Mouse (Mus musculus): Measurements from ENCODE around the gene Spryd7.
A peak's percentile ranks its signal among the peaks of the same experiment; 100 is the strongest.
"Not testable (repeated sequence)": the region's sequence is repeated elsewhere in the genome, so short reads cannot be mapped to it uniquely, and the experiment has no call there.

The Spryd7 gene

GRCm38 (mm10) chr14:61556289-61557147, at the start of gene Spryd7:
Gene Spryd7, minus strand, starts transcription at chr14:61556886.
- Histone ChIP-seq H3K4me1 (replicated peaks; ENCODE audit: low read depth, low read length) (peaks cover 18% of the 10 kb centered on the region), H3K9me3 (ENCODE audit: low read length) (no peaks in the 10 kb centered on the region), H3K36me3 (ENCODE audit: insufficient read depth, low read length) (no peaks in the 10 kb centered on the region), H3K4me3 (replicated peaks; ENCODE audit: low read length) (peak within 1 kb of the TSS; percentile 92), H3K27me3 (ENCODE audit: insufficient read depth, low read length) (peaks cover 15% of the 10 kb centered on the region)
- TF ChIP-seq NANOG (IDR thresholded peaks at IDR 0.05; ENCODE audit: borderline replicate concordance, low read length) (no peak), POU5F1 (IDR thresholded peaks at IDR 0.05; ENCODE audit: borderline replicate concordance, low read length) (no peak)

GRCm38 (mm10) chr14:61606088-61606487, 49.4 kb upstream of the Spryd7 start:
- Histone ChIP-seq H3K36me3 (ENCODE audit: insufficient read depth, low read length) (peaks cover 52% of the 10 kb centered on the region), H3K4me1 (replicated peaks; ENCODE audit: low read depth, low read length) (peaks cover 66% of the 10 kb centered on the region)
- H3K9me3 ChIP-seq (ENCODE audit: low read length); H3K4me3 ChIP-seq (replicated peaks; ENCODE audit: low read length); H3K27me3 ChIP-seq (ENCODE audit: insufficient read depth, low read length): not testable (repeated sequence)

GRCm38 (mm10) chr14:61604081-61604480, 47.4 kb upstream of the Spryd7 start:
- no peaks in the 10 kb centered on the region for H3K9me3 ChIP-seq (ENCODE audit: low read length)
- H3K4me3 ChIP-seq (replicated peaks; ENCODE audit: low read length), result peak overlapping the region; percentile 86; the same call in 1 of the 2 replicates
- TF ChIP-seq POU5F1 (IDR thresholded peaks at IDR 0.05; ENCODE audit: borderline replicate concordance, low read length) (no peak), NANOG (IDR thresholded peaks at IDR 0.05; ENCODE audit: borderline replicate concordance, low read length) (no peak), CTCF (conservative IDR thresholded peaks at IDR 0.05; ENCODE audit: low read length) (no peak)
- H3K27me3 ChIP-seq (ENCODE audit: insufficient read depth, low read length), result no peaks in the 10 kb centered on the region
- H3K36me3 ChIP-seq (ENCODE audit: insufficient read depth, low read length), result peaks cover 63% of the 10 kb centered on the region
- H3K4me1 ChIP-seq (replicated peaks; ENCODE audit: low read depth, low read length), result peaks cover 78% of the 10 kb centered on the region

GRCm38 (mm10) chr14:61603069-61603755, 46.5 kb upstream of the Spryd7 start:
- Histone ChIP-seq H3K36me3 (ENCODE audit: insufficient read depth, low read length) (peaks cover 63% of the 10 kb centered on the region), H3K27me3 (ENCODE audit: insufficient read depth, low read length) (no peaks in the 10 kb centered on the region), H3K4me3 (replicated peaks; ENCODE audit: low read length) (peak overlapping the region; percentile 86), H3K9me3 (ENCODE audit: low read length) (no peaks in the 10 kb centered on the region), H3K4me1 (replicated peaks; ENCODE audit: low read depth, low read length) (peaks cover 75% of the 10 kb centered on the region)
- TF ChIP-seq POU5F1 (IDR thresholded peaks at IDR 0.05; ENCODE audit: borderline replicate concordance, low read length) (no peak), NANOG (IDR thresholded peaks at IDR 0.05; ENCODE audit: borderline replicate concordance, low read length) (peak; percentile 32; the same call in 1 of the 2 replicates), CTCF (conservative IDR thresholded peaks at IDR 0.05; ENCODE audit: low read length) (no peak)

- H3K4me1 ChIP-seq (replicated peaks; ENCODE audit: low read depth, low read length), result peaks cover 74% of the 10 kb centered on the region
- H3K36me3 ChIP-seq (ENCODE audit: insufficient read depth, low read length), result peaks cover 52% of the 10 kb centered on the region
- no peaks in the 10 kb centered on the region for H3K27me3 ChIP-seq (ENCODE audit: insufficient read depth, low read length)
- H3K9me3 ChIP-seq (ENCODE audit: low read length), result no peaks in the 10 kb centered on the region
- TF ChIP-seq NANOG (IDR thresholded peaks at IDR 0.05; ENCODE audit: borderline replicate concordance, low read length) (no peak), POU5F1 (IDR thresholded peaks at IDR 0.05; ENCODE audit: borderline replicate concordance, low read length) (no peak), CTCF (conservative IDR thresholded peaks at IDR 0.05; ENCODE audit: low read length) (no peak)
- peak overlapping the region; percentile 86 for H3K4me3 ChIP-seq (replicated peaks; ENCODE audit: low read length)
These were observed 44.7 kb upstream of the Spryd7 start for GRCm38 (mm10) chr14:61601348-61601747.

GRCm38 (mm10) chr14:61599057-61599806, 42.5 kb upstream of the Spryd7 start:
- peaks cover 65% of the 10 kb centered on the region for H3K4me1 ChIP-seq (replicated peaks; ENCODE audit: low read depth, low read length)
- TF ChIP-seq POU5F1 (IDR thresholded peaks at IDR 0.05; ENCODE audit: borderline replicate concordance, low read length) (no peak), NANOG (IDR thresholded peaks at IDR 0.05; ENCODE audit: borderline replicate concordance, low read length) (no peak), CTCF (conservative IDR thresholded peaks at IDR 0.05; ENCODE audit: low read length) (no peak)
- H3K4me3 ChIP-seq (replicated peaks; ENCODE audit: low read length), result peak overlapping the region; percentile 86
- H3K9me3 ChIP-seq (ENCODE audit: low read length), result no peaks in the 10 kb centered on the region
- peaks cover 31% of the 10 kb centered on the region for H3K36me3 ChIP-seq (ENCODE audit: insufficient read depth, low read length)
- H3K27me3 ChIP-seq (ENCODE audit: insufficient read depth, low read length), result no peaks in the 10 kb centered on the region

- Histone ChIP-seq H3K4me3 (replicated peaks; ENCODE audit: low read length) (peak within 1 kb of the TSS; percentile 86), H3K4me1 (replicated peaks; ENCODE audit: low read depth, low read length) (peaks cover 53% of the 10 kb centered on the region), H3K27me3 (ENCODE audit: insufficient read depth, low read length) (no peaks in the 10 kb centered on the region), H3K9me3 (ENCODE audit: low read length) (no peaks in the 10 kb centered on the region), H3K36me3 (ENCODE audit: insufficient read depth, low read length) (peaks cover 22% of the 10 kb centered on the region)
- TF ChIP-seq POU5F1 (IDR thresholded peaks at IDR 0.05; ENCODE audit: borderline replicate concordance, low read length) (no peak), CTCF (conservative IDR thresholded peaks at IDR 0.05; ENCODE audit: low read length) (no peak), NANOG (IDR thresholded peaks at IDR 0.05; ENCODE audit: borderline replicate concordance, low read length) (no peak)
These were observed 41.3 kb upstream of the Spryd7 start, which contains the start of gene Trim13 for GRCm38 (mm10) chr14:61597968-61598367. Gene Trim13, plus strand, starts transcription at chr14:61598247.

Data from E14TG2a.4 (cell line).